Mouse (Mus musculus): Measurements from ENCODE around the gene Lrrc75a. TPM values are rescaled to one million over a fixed set of nuclear protein-coding genes. Genes with fewer than 3 reads are reported as not detected.

Lrrc75a gene
- polyA plus RNA-seq, 1 experiment from 2014 or later, result 10.4 TPM

GRCm38 (mm10) chr11:62643681-62644363 is 4.5 kb downstream of the Lrrc75a start:
- Histone ChIP-seq H3K4me3 (no peak overlapping the region), H3K27ac (peak overlapping the region; percentile 58; the same call in 1 of the 2 replicates), H3K9me3 (no peaks in the 10 kb centered on the region), H3K4me2 (no peak overlapping the region), H3K36me3 (no peaks in the 10 kb centered on the region), H3K4me1 (replicated peaks) (peaks cover 64% of the 10 kb centered on the region), H3K9ac (0 out of 2 replicates have a peak overlapping the region, but pooled peaks have one; percentile 3), H3K27me3 (no peaks in the 10 kb centered on the region)
- no peak for ATAC-seq (ENCODE audit: low FRiP score)
- WGBS, result 82% methylated on average over 10 of the region's 10 CpGs

- Histone ChIP-seq H3K9me3 (no peaks in the 10 kb centered on the region), H3K4me3 (no peak overlapping the region), H3K4me1 (replicated peaks) (peaks cover 62% of the 10 kb centered on the region), H3K36me3 (no peaks in the 10 kb centered on the region), H3K27me3 (no peaks in the 10 kb centered on the region), H3K27ac (peak overlapping the region; percentile 58), H3K4me2 (no peak overlapping the region), H3K9ac (peak overlapping the region; percentile 3; the same call in 1 of the 2 replicates)
- 79% methylated on average over 8 of the region's 8 CpGs for WGBS
- no peak for ATAC-seq (ENCODE audit: low FRiP score)
Observed at GRCm38 (mm10) chr11:62643011-62643631, 5.2 kb downstream of the Lrrc75a start.

DNA sequence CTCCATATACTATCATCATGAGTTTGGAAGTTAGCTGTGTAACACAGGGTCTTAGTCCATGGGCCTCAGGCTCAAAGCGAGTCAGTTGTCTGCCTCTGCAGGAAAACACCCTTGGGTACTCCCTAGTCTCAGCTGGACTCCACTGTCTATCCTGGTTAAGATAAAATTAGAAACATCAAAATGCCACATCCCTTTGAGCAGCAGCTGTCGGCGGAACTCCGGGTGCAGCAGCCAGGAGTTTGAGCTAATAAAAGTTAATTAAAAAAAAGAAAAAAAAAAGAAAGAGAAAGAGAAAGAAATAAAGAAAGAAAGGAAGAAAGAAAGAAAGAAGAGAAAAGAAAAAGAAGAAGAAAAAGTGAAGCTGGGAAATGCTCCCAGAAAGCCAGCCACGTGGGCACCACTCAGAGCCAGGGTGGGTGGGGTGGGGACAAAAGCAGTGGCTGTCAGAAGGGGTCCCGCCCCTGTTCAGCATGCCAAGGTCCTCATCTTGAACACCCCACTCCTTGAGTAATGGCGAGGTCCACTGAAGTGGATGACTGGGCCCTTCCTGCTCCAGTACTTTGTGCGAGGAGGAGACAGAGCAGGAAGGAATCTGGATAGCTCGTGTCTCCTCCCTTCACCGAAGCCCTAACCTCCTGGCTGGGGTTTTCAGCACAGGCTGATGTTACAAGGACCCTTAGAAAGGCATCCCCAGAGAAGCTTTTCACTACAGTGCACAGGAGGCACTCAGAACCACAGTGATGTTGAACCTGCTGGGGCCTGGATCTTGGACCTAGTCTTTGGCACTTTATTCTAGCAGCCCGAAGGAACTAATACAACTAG is 6.1 kb downstream of the Lrrc75a start:
- no peak overlapping the region for H3K9ac ChIP-seq
- no peaks in the 10 kb centered on the region for H3K27me3 ChIP-seq
- H3K4me2 ChIP-seq, result no peak overlapping the region
- no peak for ATAC-seq (ENCODE audit: low FRiP score)
- H3K36me3 ChIP-seq, result no peaks in the 10 kb centered on the region
- peak overlapping the region; percentile 14; the same call in 1 of the 2 replicates for H3K27ac ChIP-seq
- peaks cover 59% of the 10 kb centered on the region for H3K4me1 ChIP-seq (replicated peaks)
- H3K4me3 ChIP-seq, result no peak overlapping the region
- WGBS, result 60% methylated on average over 11 of the region's 11 CpGs
- H3K9me3 ChIP-seq, result no peaks in the 10 kb centered on the region

DNA sequence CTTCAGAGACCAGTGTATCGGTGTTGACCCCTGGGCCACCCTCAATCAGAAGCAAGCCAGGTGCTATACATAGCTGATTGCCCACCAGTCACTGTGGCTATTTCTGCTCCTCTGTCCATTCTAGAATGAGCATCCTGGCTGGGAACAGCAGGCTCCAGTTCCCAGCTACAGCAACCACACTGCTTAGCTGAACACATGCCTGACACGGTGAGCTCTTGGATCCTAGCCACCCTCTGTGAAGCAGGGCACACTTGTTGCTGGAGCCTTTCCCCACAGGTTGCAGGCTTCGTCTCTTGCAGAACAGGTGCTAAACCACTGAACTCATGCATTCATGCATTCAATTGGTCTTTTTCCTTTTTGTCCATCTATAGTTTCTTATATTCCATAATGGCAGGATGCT is 7.9 kb downstream of the Lrrc75a start:
- Histone ChIP-seq H3K27ac (no peak overlapping the region), H3K9ac (no peak overlapping the region), H3K9me3 (no peaks in the 10 kb centered on the region), H3K27me3 (no peaks in the 10 kb centered on the region), H3K4me1 (replicated peaks) (peaks cover 52% of the 10 kb centered on the region), H3K4me2 (no peak overlapping the region), H3K4me3 (no peak overlapping the region), H3K36me3 (no peaks in the 10 kb centered on the region)
- 68% methylated on average over 3 of the region's 3 CpGs for WGBS
- ATAC-seq (ENCODE audit: low FRiP score), result no peak

DNA sequence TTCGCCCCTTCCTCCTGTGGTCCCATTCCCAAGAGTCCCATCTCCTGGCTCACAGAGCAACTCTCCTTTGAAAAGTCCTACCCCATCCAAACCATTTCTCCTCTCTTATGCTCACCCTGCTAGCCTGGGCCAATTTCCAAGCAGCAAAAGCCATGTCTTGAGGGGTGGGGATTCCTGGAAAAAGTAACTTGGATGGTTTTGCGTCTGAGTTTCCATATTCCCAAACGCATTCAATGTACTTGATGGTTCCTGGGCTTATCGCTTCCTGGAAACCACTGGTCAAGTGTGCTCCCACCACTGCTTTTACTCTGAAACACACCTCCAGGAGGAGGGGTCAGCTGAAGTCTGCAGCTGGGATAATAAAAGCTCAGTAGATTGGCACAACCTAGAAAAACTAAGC is 9.9 kb downstream of the Lrrc75a start:
- no peak overlapping the region for H3K9ac ChIP-seq
- no peak overlapping the region for H3K4me3 ChIP-seq
- H3K4me2 ChIP-seq, result no peak overlapping the region
- no peak overlapping the region for H3K27ac ChIP-seq
- WGBS, result 90% methylated on average over 4 of the region's 4 CpGs
- no peaks in the 10 kb centered on the region for H3K27me3 ChIP-seq
- peaks cover 42% of the 10 kb centered on the region for H3K4me1 ChIP-seq (replicated peaks)
- no peak for ATAC-seq (ENCODE audit: low FRiP score)
- H3K36me3 ChIP-seq, result no peaks in the 10 kb centered on the region
- H3K9me3 ChIP-seq, result no peaks in the 10 kb centered on the region

DNA sequence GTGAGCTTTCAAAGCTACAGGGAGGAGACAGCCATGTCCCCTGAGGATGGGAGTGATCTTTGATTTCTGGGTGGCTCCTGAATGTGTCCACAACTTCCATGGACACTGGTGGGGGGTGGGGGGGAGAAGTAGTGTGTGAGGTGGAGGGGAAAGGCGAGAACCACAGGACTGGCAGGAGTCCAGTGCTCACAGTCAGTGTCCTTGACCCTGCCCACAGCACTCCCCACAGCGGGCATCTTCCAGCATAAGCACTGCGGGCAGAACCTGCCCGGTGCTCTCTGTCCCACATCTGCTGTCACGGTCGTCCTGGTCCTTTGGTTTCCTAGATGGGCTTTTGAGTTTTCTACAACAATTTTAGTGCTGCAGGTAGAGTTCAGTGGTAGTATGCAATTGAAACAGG is 10.5 kb downstream of the Lrrc75a start:
- Histone ChIP-seq H3K9ac (no peak overlapping the region), H3K36me3 (no peaks in the 10 kb centered on the region), H3K27ac (no peak overlapping the region), H3K9me3 (no peaks in the 10 kb centered on the region), H3K4me3 (no peak overlapping the region), H3K4me1 (replicated peaks) (peaks cover 36% of the 10 kb centered on the region), H3K4me2 (no peak overlapping the region), H3K27me3 (no peaks in the 10 kb centered on the region)
- ATAC-seq (ENCODE audit: low FRiP score), result no peak
- WGBS, result 86% methylated on average over 6 of the region's 6 CpGs

- 83% methylated on average over 5 of the region's 5 CpGs for WGBS
- no peaks in the 10 kb centered on the region for H3K36me3 ChIP-seq
Observed at GRCm38 (mm10) chr11:62637401-62637800, 10.9 kb downstream of the Lrrc75a start.

DNA sequence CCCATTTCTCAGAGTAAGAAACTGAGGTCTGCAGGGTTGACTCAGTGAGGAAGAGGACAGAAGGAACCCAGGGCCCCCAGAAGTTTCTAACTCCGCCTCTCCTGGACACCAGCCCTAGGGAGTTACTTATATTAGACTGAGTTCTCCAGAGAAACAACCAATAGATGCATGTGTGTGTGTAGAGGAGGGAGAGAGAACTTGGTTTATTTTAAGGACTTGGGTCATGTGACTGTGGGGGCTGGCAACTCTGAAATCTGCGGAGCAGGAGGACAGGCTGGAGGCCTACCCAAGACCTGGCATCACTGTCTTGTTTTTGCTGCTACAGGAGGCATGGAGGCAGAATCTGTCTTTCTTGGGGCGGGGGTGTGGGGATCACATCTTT is 11.5 kb downstream of the Lrrc75a start:
- WGBS, result 91% methylated on average over 3 of the region's 3 CpGs
- no peaks in the 10 kb centered on the region for H3K36me3 ChIP-seq

More at GRCm38 (mm10) chr11:62637401-62637800, 10.9 kb downstream of the Lrrc75a start:
- Histone ChIP-seq H3K4me3 (no peak overlapping the region), H3K4me2 (no peak overlapping the region), H3K27me3 (no peaks in the 10 kb centered on the region), H3K9ac (no peak overlapping the region), H3K4me1 (replicated peaks) (peaks cover 32% of the 10 kb centered on the region), H3K27ac (no peak overlapping the region), H3K9me3 (no peaks in the 10 kb centered on the region)
- no peak for ATAC-seq (ENCODE audit: low FRiP score)

DNA sequence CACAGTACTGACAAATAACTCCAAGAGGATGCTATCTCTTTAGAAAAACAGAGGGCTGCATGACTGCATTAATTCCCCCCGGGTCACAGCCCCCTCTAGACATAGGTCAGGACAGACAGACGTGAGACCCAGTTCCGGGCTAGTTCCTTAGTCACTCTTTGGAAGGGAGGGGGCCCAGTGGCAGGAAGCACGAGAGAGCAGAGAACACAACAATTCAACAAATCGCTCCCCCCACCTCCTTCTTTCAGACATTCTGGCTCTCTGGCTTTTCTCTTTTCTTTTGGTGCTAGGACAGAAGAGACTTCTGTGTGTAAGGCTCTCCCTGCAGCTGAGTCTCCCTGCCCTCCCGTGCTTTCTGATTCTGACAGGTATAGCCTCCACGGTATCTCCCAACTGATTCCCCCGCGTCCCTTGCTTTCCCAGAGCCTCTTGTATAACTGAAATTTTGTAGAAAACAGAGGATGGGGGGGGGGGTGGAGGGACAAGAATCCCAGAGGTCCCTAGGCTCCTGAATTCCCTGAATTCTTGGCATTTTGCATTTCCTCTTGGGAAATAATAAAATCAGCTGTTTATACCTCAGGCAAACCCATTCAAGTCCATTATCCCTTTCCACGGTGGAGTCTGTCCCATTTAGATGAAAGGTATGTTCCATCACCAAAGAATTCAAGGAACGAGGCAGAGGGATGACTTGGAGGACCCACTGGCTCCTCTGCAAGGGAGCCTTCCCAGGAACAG is 12.1 kb downstream of the Lrrc75a start:
- no peak overlapping the region for H3K27ac ChIP-seq
- no peaks in the 10 kb centered on the region for H3K36me3 ChIP-seq
- H3K4me3 ChIP-seq, result no peak overlapping the region
- no peaks in the 10 kb centered on the region for H3K9me3 ChIP-seq
- no peaks in the 10 kb centered on the region for H3K27me3 ChIP-seq
- no peak overlapping the region for H3K4me2 ChIP-seq
- H3K4me1 ChIP-seq (replicated peaks), result peaks cover 31% of the 10 kb centered on the region
- H3K9ac ChIP-seq, result 0 out of 2 replicates have a peak overlapping the region, but pooled peaks have one; percentile 9
- no peak for ATAC-seq (ENCODE audit: low FRiP score)
- WGBS, result 58% methylated on average over 11 of the region's 11 CpGs

More for the DNA sequence above, 11.5 kb downstream of the Lrrc75a start:
- no peaks in the 10 kb centered on the region for H3K27me3 ChIP-seq
- peaks cover 27% of the 10 kb centered on the region for H3K4me1 ChIP-seq (replicated peaks)
- no peak overlapping the region for H3K27ac ChIP-seq
- H3K4me2 ChIP-seq, result no peak overlapping the region
- ATAC-seq (ENCODE audit: low FRiP score), result no peak
- no peaks in the 10 kb centered on the region for H3K9me3 ChIP-seq
- H3K9ac ChIP-seq, result no peak overlapping the region
- no peak overlapping the region for H3K4me3 ChIP-seq

DNA sequence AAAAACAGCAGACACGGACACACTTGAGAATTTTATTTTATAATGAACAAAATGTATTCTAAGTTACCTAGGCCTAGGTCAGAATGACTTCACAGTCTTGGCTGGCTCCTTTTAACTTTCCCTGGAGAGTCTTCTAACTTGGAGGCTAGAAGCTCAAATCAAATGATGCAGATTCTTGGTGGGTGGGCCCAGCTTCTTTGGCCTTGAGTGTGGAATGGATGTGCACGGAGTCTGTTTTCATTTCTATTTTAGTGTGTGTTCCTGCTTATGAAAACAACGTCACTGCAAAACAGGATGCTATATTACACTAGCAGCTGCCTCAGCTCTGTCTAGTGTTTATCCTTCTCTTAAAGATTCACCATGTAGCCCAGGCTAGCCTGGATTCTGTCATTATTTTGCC is 12.9 kb downstream of the Lrrc75a start:
- 89% methylated on average over 3 of the region's 3 CpGs for WGBS
- peaks cover 39% of the 10 kb centered on the region for H3K4me1 ChIP-seq (replicated peaks)
- H3K4me2 ChIP-seq, result no peak overlapping the region
- H3K9ac ChIP-seq, result no peak overlapping the region
- no peaks in the 10 kb centered on the region for H3K36me3 ChIP-seq
- no peaks in the 10 kb centered on the region for H3K9me3 ChIP-seq
- ATAC-seq (ENCODE audit: low FRiP score), result no peak
- H3K27ac ChIP-seq, result no peak overlapping the region
- no peak overlapping the region for H3K4me3 ChIP-seq
- H3K27me3 ChIP-seq, result no peaks in the 10 kb centered on the region

- H3K27me3 ChIP-seq, result no peaks in the 10 kb centered on the region
- peak overlapping the region; percentile 91 for H3K27ac ChIP-seq
- H3K4me3 ChIP-seq, result no peak overlapping the region
- ATAC-seq (ENCODE audit: low FRiP score), result no peak
- no peak overlapping the region; the same call in 1 of the 2 replicates for H3K9ac ChIP-seq
- 21% methylated on average over 4 of the region's 4 CpGs for WGBS
- no peaks in the 10 kb centered on the region for H3K9me3 ChIP-seq
- H3K4me1 ChIP-seq (replicated peaks), result peaks cover 54% of the 10 kb centered on the region
- no peaks in the 10 kb centered on the region for H3K36me3 ChIP-seq
- no peak overlapping the region for H3K4me2 ChIP-seq
Observed at GRCm38 (mm10) chr11:62631138-62631537, 17.2 kb downstream of the Lrrc75a start.

Data from hindbrain, embryonic 13.5 days (tissue).